Mouse (Mus musculus) cortical plate, adult 2 months (tissue): ENCODE results near the gene Gm43302.

Experiments used
- CTCF ChIP-seq: fragments of 200-500 bp; IDR thresholded peaks from 2 replicates; pipeline ENCODE4 v1.5.1; 2011; ENCODE audit warnings: mild to moderate bottlenecking, control low read depth, low read length; ENCODE audit not compliant: insufficient read depth; ENCODE audit errors: extremely low read depth
- POLR2A ChIP-seq: fragments of 200-500 bp; IDR thresholded peaks from 2 replicates; pipeline ENCODE4 v1.6.1; 2011; ENCODE audit warnings: mild to moderate bottlenecking, low read length, control low read depth; ENCODE audit not compliant: insufficient read depth; ENCODE audit errors: extremely low read depth

DNA sequence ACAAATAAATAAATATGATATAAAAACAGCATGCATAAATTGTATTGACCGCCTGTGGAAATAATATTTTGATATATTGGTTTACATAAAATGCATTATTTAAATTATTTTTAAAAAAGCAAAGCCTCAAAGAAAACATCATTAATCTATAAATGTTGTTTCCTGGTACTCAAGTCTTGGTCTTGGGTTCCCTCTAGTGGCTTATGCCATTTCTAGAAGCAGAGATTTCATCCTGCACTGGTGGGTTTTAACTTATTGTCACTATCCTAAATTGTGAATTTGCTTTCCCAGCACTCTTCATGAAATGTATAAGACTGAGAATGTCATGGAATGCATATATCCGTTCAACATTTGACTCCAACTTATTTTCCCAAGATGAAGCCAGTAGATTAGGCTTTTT lies 29.0 kb upstream of the Gm43302 start:
- TF ChIP-seq CTCF (no peak), POLR2A (no peak)
